Mouse (Mus musculus): ENCODE measurements around the gene Hist1h3c.

DNA sequence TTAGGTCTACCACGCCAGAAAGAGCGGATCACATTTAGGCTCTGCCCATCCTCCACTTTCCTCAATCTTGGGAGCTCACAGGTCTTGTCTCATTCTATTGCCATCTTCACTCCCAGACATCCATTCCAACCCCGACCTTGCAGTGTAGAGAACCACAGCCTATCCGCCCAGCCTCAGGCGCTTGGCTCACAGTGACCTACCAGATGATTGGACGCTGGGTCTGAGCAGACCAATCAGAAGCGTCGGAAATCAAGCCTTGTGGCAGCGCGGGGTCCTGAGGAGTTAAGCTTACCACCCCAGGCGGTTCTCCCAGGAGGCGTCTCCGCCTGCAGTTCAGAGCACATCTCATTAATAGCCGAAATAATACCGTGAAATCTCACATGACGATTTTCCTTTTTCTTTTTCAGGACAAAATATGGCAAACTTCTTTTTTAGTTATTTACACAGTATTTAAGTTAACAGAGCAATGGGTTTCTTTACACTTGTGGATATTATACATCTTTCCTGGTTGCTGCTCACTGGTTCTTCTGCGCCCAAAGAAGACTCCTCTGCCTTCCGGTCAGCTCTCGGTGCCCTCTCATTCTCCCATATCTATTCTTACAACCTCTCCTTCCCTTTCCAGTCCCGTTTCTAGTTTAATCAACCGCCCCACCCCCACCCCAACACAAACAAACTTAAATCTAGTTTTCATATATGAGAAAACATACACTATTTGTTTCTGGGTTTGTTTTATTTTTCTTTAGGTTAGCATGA is 27.3 kb upstream of the Hist1h3c start:
- no peak for TF ChIP-seq CTCF (IDR thresholded peaks at IDR 0.05; ENCODE audit: control insufficient read depth, insufficient read depth, insufficient replicate concordance, low read depth, low read length)
- no peak for TF ChIP-seq POLR2A (IDR thresholded peaks at IDR 0.05; ENCODE audit: control insufficient read depth, low read depth, low read length)

All from testis, adult 2 months (tissue).